Mouse (Mus musculus): ENCODE results near the gene Aox3.

Aox3 gene

GRCm38 (mm10) chr1:58213838-58214237, 100.9 kb downstream of the Aox3 start:
- no peak for DNase-seq

GRCm38 (mm10) chr1:58215353-58215752, 102.4 kb downstream of the Aox3 start:
- no peak for DNase-seq

GRCm38 (mm10) chr1:58215956-58216532, 103.1 kb downstream of the Aox3 start:
- DNase-seq = no peak

GRCm38 (mm10) chr1:58221070-58221469, 108.1 kb downstream of the Aox3 start:
- no peak for DNase-seq

GRCm38 (mm10) chr1:58221879-58222278, 108.9 kb downstream of the Aox3 start:
- DNase-seq = no peak

GRCm38 (mm10) chr1:58228086-58228485, 115.2 kb downstream of the Aox3 start:
- DNase-seq = no peak

GRCm38 (mm10) chr1:58228916-58229315, 116.0 kb downstream of the Aox3 start:
- DNase-seq = no peak

- no peak for DNase-seq
These were observed 116.8 kb downstream of the Aox3 start for GRCm38 (mm10) chr1:58229774-58230173.

GRCm38 (mm10) chr1:58230542-58230941, 117.6 kb downstream of the Aox3 start:
- DNase-seq = no peak

- DNase-seq = no peak
These were observed 122.5 kb downstream of the Aox3 start for GRCm38 (mm10) chr1:58235405-58235804.

- no peak for DNase-seq
These were observed 124.8 kb downstream of the Aox3 start for GRCm38 (mm10) chr1:58237527-58238299.

GRCm38 (mm10) chr1:58238440-58238839, 125.5 kb downstream of the Aox3 start:
- no peak for DNase-seq

GRCm38 (mm10) chr1:58238961-58239360, 126.0 kb downstream of the Aox3 start:
- DNase-seq = no peak

GRCm38 (mm10) chr1:58240347-58240746, 127.4 kb downstream of the Aox3 start:
- no peak for DNase-seq

- no peak for DNase-seq
These were observed 131.6 kb downstream of the Aox3 start for GRCm38 (mm10) chr1:58244487-58244886.

GRCm38 (mm10) chr1:58248518-58248917, 135.6 kb downstream of the Aox3 start:
- DNase-seq = no peak
